Mouse (Mus musculus): ENCODE measurements around the gene Trappc6a. TPM values are rescaled to one million over a fixed set of nuclear protein-coding genes. Genes with fewer than 3 reads are reported as not detected.
A peak's percentile ranks its signal among the peaks of the same experiment; 100 is the strongest.
"Not testable (repeated sequence)": the region's sequence is repeated elsewhere in the genome, so short reads cannot be mapped to it uniquely, and the experiment has no call there.

Trappc6a gene
- total RNA-seq, 2 experiments from 2014 or later, result 18.4 to 24.1 TPM

- intact Hi-C loops (cut with DNase I), result no loop called here
Observed at GRCm38 (mm10) chr7:19483281-19483680, 24.9 kb upstream of the Trappc6a start.

DNA sequence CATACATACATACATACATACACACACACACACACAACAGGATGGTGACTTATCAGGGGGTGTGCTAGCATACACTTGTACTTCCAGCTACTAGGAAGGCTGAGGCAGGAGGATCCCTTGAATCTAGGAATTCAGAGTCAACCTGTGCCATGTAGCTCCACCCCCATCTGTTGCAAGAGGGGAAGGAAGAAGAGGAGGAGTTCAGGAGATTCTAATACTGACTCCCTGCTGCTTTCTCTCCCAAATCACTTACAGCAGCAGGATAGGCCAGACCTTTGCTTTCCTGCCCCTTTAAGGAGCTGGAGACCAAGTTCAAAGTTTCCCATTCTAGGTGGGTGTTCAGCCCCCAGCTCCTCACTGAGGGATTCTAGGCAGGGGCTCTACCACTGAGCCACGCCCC lies 22.7 kb upstream of the Trappc6a start:
- intact Hi-C loops (cut with DNase I), result no loop called here
- no peak for DNase-seq (ENCODE audit: extremely low spot score in 1 of 2, low spot score in 2 of 2)

More at GRCm38 (mm10) chr7:19483281-19483680, 24.9 kb upstream of the Trappc6a start:
- DNase-seq (ENCODE audit: extremely low spot score in 1 of 2, low spot score in 2 of 2), result no peak

- intact Hi-C loops (cut with DNase I), result no loop called here
- no peak for DNase-seq (ENCODE audit: extremely low spot score in 1 of 2, low spot score in 2 of 2)
Observed at GRCm38 (mm10) chr7:19486549-19486948, 21.6 kb upstream of the Trappc6a start.

DNA sequence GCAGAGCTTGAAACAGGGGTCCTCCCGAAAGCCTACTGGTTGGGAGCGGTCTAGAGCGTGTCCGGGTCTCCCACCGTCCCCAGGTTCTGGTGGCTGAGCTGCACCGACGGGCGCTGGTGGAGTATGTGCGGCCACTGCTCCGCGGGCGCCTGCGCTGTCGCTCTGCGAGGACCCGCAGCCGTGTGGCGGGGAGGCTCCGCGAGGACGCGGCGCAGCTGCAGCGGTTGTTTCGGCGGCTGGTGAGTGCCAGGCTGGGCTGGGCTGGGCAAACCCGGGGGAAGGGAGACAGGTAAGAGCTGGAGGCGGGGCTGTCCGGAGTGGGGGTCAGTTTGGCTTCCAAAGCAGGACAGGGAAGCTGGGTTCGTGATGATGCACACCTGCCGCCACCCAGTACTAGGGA lies 18.7 kb upstream of the Trappc6a start:
- no peak for DNase-seq (ENCODE audit: extremely low spot score in 1 of 2, low spot score in 2 of 2)

GRCm38 (mm10) chr7:19491731-19492130 lies 16.5 kb upstream of the Trappc6a start:
- intact Hi-C loops (cut with DNase I), result no loop called here
- DNase-seq (ENCODE audit: extremely low spot score in 1 of 2, low spot score in 2 of 2), result peak in 1 of 2 experiments; percentile 69

More for the DNA sequence above, 18.7 kb upstream of the Trappc6a start:
- intact Hi-C loops (cut with DNase I), result no loop called here

- no peak for DNase-seq (ENCODE audit: extremely low spot score in 1 of 2, low spot score in 2 of 2)
- intact Hi-C loops (cut with DNase I), result no loop called here
Observed at GRCm38 (mm10) chr7:19494751-19495474, 13.3 kb upstream of the Trappc6a start.

GRCm38 (mm10) chr7:19495521-19496213 lies 12.5 kb upstream of the Trappc6a start:
- DNase-seq (ENCODE audit: extremely low spot score in 1 of 2, low spot score in 2 of 2), result no peak
- intact Hi-C loops (cut with DNase I), result no loop called here

GRCm38 (mm10) chr7:19496214-19496555 lies 12.0 kb upstream of the Trappc6a start:
- no peak for DNase-seq (ENCODE audit: extremely low spot score in 1 of 2, low spot score in 2 of 2)

GRCm38 (mm10) chr7:19498326-19498725 lies 9.9 kb upstream of the Trappc6a start:
- no peak for DNase-seq (ENCODE audit: extremely low spot score in 1 of 2, low spot score in 2 of 2)
- intact Hi-C loops (cut with DNase I), result no loop called here

More at GRCm38 (mm10) chr7:19496214-19496555, 12.0 kb upstream of the Trappc6a start:
- intact Hi-C loops (cut with DNase I), result no loop called here

- no peak for DNase-seq (ENCODE audit: extremely low spot score in 1 of 2, low spot score in 2 of 2)
- intact Hi-C loops (cut with DNase I), result no loop called here
Observed at GRCm38 (mm10) chr7:19500420-19501363, 7.5 kb upstream of the Trappc6a start.

- DNase-seq (ENCODE audit: extremely low spot score in 1 of 2, low spot score in 2 of 2), result no peak
- intact Hi-C loops (cut with DNase I), result no loop called here
Observed at GRCm38 (mm10) chr7:19501658-19502057, 6.5 kb upstream of the Trappc6a start.

GRCm38 (mm10) chr7:19503481-19504068 lies 4.6 kb upstream of the Trappc6a start:
- no peak for DNase-seq (ENCODE audit: extremely low spot score in 1 of 2, low spot score in 2 of 2)
- intact Hi-C loops (cut with DNase I), result no loop called here

GRCm38 (mm10) chr7:19506326-19506725 lies 1.9 kb upstream of the Trappc6a start:
- DNase-seq (ENCODE audit: extremely low spot score in 1 of 2, low spot score in 2 of 2), result no peak

DNA sequence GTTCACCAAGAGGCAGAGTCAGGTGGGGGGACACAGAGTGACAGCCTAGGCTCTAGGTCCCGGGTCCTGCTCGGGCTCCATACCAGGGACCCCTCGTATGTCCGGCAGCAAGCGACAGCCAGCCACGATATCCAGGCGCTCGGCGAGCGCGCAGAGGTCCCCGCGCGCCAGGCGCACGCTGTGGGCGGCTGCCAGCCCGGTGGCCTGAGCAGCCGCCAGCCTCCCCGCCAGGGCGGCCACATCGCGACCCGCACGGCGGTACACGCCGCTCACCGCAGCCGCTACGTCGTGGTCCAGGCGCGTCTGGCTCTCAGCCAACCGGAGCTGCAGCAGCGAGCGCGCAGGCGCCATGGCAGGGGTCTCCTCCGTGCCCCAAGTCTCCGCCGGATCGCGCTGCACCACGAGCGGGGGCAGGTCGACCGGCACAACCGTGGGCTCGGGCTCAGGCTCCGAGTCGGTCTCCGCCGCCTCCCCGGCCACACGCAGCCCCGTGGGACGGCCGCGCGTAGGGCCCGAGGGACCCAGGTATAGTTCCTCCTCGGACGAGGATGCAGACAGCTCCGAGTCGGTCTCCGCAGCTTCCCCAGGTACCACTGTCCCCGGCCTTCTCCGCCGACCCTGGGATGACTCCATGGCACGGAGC lies 1.1 kb upstream of the Trappc6a start:
- intact Hi-C loops (cut with DNase I), result no loop called here
- DNase-seq (ENCODE audit: extremely low spot score in 1 of 2, low spot score in 2 of 2), result peak; percentile 56 to 83

More at GRCm38 (mm10) chr7:19506326-19506725, 1.9 kb upstream of the Trappc6a start:
- intact Hi-C loops (cut with DNase I), result no loop called here

GRCm38 (mm10) chr7:19507612-19507981 lies 598 bp upstream of the Trappc6a start:
- DNase-seq (ENCODE audit: extremely low spot score in 1 of 2, low spot score in 2 of 2), result no peak
- intact Hi-C loops (cut with DNase I), result no loop called here

- intact Hi-C loops (cut with DNase I), result no loop called here
- no peak for DNase-seq (ENCODE audit: extremely low spot score in 1 of 2, low spot score in 2 of 2)
Observed at GRCm38 (mm10) chr7:19508924-19509568, 851 bp downstream of the Trappc6a start.

- intact Hi-C loops (cut with DNase I), result no loop called here
- DNase-seq (ENCODE audit: extremely low spot score in 1 of 2, low spot score in 2 of 2), result no peak
Observed at GRCm38 (mm10) chr7:19509786-19510185, 1.6 kb downstream of the Trappc6a start.

- intact Hi-C loops (cut with DNase I), result not testable (repeated sequence)
Observed at GRCm38 (mm10) chr7:19511934-19512333, 3.7 kb downstream of the Trappc6a start.

More at GRCm38 (mm10) chr7:19511934-19512333, 3.7 kb downstream of the Trappc6a start:
- not testable (repeated sequence) for DNase-seq (ENCODE audit: extremely low spot score in 1 of 2, low spot score in 2 of 2)
